27 mouse cellular contexts compared by ENCODE assay signal in the genomic region with DNA sequence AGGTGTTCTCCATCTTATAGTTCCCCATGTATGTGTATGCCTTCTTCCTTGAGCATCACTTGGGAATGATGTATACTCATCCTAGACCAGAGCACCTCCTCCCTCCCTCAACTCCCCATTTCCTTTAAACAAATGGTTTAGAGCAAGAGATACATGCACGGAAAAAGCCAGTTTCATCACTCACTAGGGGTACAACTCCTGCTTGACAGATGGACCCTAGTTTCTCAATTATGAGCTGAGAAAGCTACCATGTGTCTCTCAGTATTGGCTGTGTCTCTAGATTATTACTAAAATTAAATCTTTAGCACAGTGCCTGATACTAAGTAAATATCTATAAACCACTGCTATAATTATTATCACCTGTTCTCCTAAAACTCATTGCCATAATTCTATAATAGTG.
"Had no signal": no experiment of that assay in that cellular context is flagged by ENCODE, and none has a peak within 500 bp of the region (broad histone marks: within the 10 kb centered on the region; RNA-seq: fewer than 3 reads in every experiment).

No protein-coding gene starts in this region.

- H3K27me3 ChIP-seq: heart, embryonic 12.5 days; hindbrain, embryonic 13.5 days; hindbrain, embryonic 15.5 days; kidney, embryonic 15.5 days; limb, embryonic 12.5 days; liver, embryonic 13.5 days; liver, embryonic 15.5 days had no signal

- H3K36me3 ChIP-seq: heart, embryonic 10.5 days; heart, embryonic 12.5 days; hindbrain, embryonic 10.5 days; hindbrain, embryonic 13.5 days; hindbrain, embryonic 15.5 days; kidney, embryonic 15.5 days; limb, embryonic 10.5 days; limb, embryonic 12.5 days; liver, embryonic 13.5 days; liver, embryonic 15.5 days had no signal

- ATAC-seq: hindbrain, postnatal 0 days; intestine, embryonic 16.5 days had no signal

- H3K4me1 ChIP-seq: heart, embryonic 10.5 days; heart, embryonic 12.5 days; hindbrain, embryonic 10.5 days; hindbrain, embryonic 13.5 days; hindbrain, embryonic 15.5 days; kidney, embryonic 15.5 days; limb, embryonic 12.5 days; liver, embryonic 13.5 days; liver, embryonic 15.5 days had no signal

- H3K9me3 ChIP-seq: heart, embryonic 10.5 days; heart, embryonic 12.5 days; hindbrain, embryonic 10.5 days; hindbrain, embryonic 13.5 days; hindbrain, embryonic 15.5 days; kidney, embryonic 15.5 days; limb, embryonic 10.5 days; limb, embryonic 12.5 days; liver, embryonic 13.5 days; liver, embryonic 15.5 days had no signal

- H3K27ac ChIP-seq: gastrocnemius, adult 2 months; heart, embryonic 10.5 days; hindbrain, embryonic 10.5 days; hindbrain, embryonic 13.5 days; hindbrain, embryonic 15.5 days; hindbrain, postnatal 0 days; kidney, embryonic 15.5 days; kidney, postnatal 0 days; left cerebral cortex, adult 2 months; limb, embryonic 10.5 days; limb, embryonic 12.5 days; liver, embryonic 13.5 days; liver, embryonic 15.5 days had no signal

- H3K9ac ChIP-seq: heart, embryonic 12.5 days; hindbrain, embryonic 13.5 days; hindbrain, embryonic 15.5 days; kidney, embryonic 15.5 days; limb, embryonic 12.5 days; liver, embryonic 13.5 days; liver, embryonic 15.5 days had no signal

- DNase-seq: gastrocnemius, adult 2 months; gastrocnemius, postnatal 10 days; gastrocnemius, postnatal 25 days; heart, adult 18-20 months; heart, postnatal 10 days; heart, postnatal 4 days; kidney, adult 11 months; kidney, adult 2 months; kidney, adult 9 months; kidney, postnatal 14 days; kidney, postnatal 36 days; liver; liver, embryonic 13.5 days had no signal

- H3K4me3 ChIP-seq: gastrocnemius, adult 2 months; heart, embryonic 10.5 days; heart, embryonic 12.5 days; hindbrain, embryonic 10.5 days; hindbrain, embryonic 13.5 days; hindbrain, embryonic 15.5 days; kidney, embryonic 15.5 days; left cerebral cortex, adult 2 months; limb, embryonic 10.5 days; limb, embryonic 12.5 days; liver, embryonic 13.5 days; liver, embryonic 15.5 days had no signal

- H3K4me2 ChIP-seq: heart, embryonic 12.5 days; hindbrain, embryonic 13.5 days; hindbrain, embryonic 15.5 days; kidney, embryonic 15.5 days; limb, embryonic 12.5 days; liver, embryonic 11.5 days; liver, embryonic 13.5 days; liver, embryonic 15.5 days had no signal
